Mouse (Mus musculus) c-Kit-negative CD71-positive TER-119-positive erythroid progenitor cells, embryonic 14.5 days (primary cell): ENCODE measurements around the gene B3galt5.

Source experiments
- DNase-seq: peaks from one replicate; pipeline ENCODE4 v3.0.0-alpha.2; 2013; ENCODE audit warnings: low read depth, low spot score

The B3galt5 gene

GRCm38 (mm10) chr16:96341945-96342344 lies 106.3 kb downstream of the B3galt5 start:
- no peak for DNase-seq

- peak; percentile 21 for DNase-seq
These were observed 109.5 kb downstream of the B3galt5 start for GRCm38 (mm10) chr16:96345117-96345516.

GRCm38 (mm10) chr16:96348070-96348469 lies 112.5 kb downstream of the B3galt5 start:
- no peak for DNase-seq

GRCm38 (mm10) chr16:96348766-96349165 lies 113.2 kb downstream of the B3galt5 start:
- no peak for DNase-seq

GRCm38 (mm10) chr16:96351520-96351919 lies 115.9 kb downstream of the B3galt5 start:
- no peak for DNase-seq

- DNase-seq = no peak
These were observed 117.8 kb downstream of the B3galt5 start for GRCm38 (mm10) chr16:96353296-96353896.

- DNase-seq = no peak
These were observed 118.4 kb downstream of the B3galt5 start for GRCm38 (mm10) chr16:96353996-96354395.

- no peak for DNase-seq
These were observed 122.3 kb downstream of the B3galt5 start for GRCm38 (mm10) chr16:96357903-96358302.

- DNase-seq = no peak
These were observed 125.9 kb downstream of the B3galt5 start for GRCm38 (mm10) chr16:96361305-96362124.

GRCm38 (mm10) chr16:96362873-96363272 lies 127.3 kb downstream of the B3galt5 start:
- no peak for DNase-seq

- DNase-seq = no peak
These were observed 127.7 kb downstream of the B3galt5 start for GRCm38 (mm10) chr16:96363277-96363676.

GRCm38 (mm10) chr16:96364870-96365269 lies 129.3 kb downstream of the B3galt5 start:
- DNase-seq = no peak
